Mouse (Mus musculus): ENCODE measurements at regions not wholly inside any gene's neighbourhood (a gene's known extent, or its start where the extent isn't known, plus 50 kb on each side); places are given as distances from the start of the nearest gene placed in this dataset.
"Not testable (repeated sequence)": the region's sequence is repeated elsewhere in the genome, so short reads cannot be mapped to it uniquely, and the experiment has no call there.

DNA sequence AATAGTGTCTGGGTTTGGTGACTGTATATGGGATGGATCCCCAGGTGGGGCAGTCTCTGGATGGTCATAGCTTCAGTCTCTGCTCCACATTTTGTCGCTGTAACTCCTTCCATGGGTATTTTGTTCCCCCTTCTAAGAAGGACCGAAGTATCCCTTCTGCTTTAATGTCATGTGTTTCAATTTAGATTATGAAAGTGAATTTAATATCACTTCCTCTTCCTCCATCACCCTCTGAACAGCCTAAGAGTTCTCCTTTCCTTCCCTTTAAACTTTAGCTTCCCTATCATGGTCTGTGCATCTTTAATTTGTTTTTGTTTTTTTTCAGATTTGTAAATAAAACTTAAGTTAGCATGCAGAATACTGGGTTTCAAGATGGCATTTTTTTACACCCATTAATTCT is 211.0 kb upstream of the Phyhipl start:
- DNase-seq (ENCODE audit: low spot score in 2 of 2): no peak

DNA sequence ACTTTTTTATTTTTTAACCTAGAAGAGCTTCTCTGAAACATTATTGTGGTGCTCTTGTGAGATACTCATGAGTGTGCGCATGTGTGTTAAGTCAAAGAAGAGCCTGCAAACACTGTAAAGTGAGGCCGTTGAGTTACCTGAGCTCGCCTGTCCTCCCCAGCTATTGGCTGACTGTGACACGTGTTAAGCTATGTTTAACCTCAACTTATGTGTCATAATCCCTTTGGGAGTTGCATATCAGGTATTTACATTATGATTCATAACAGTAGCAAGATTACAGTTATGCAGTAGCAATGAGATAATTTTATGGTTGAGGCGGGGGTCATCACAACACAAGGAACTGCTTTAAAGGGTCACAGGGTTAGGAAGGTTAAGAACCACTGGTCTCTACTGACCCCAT is 208.9 kb upstream of the Phyhipl start:
- DNase-seq (ENCODE audit: low spot score in 2 of 2): no peak

DNA sequence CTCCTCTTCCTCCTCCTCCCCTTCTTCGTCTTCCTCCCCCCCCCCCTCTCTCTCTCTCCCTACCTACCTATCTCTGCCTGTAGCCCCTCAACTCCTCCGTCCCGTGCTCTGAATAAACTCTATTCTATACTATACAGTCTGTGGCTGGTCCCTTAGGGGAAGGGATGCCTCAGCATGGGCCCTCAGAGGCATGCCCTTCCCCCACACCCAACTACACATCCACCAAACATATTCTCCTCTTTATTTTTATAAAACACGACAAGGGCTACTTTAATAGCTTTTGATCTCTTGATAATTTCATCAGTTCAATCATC is 206.2 kb upstream of the Phyhipl start:
- DNase-seq (ENCODE audit: low spot score in 2 of 2): no peak

DNA sequence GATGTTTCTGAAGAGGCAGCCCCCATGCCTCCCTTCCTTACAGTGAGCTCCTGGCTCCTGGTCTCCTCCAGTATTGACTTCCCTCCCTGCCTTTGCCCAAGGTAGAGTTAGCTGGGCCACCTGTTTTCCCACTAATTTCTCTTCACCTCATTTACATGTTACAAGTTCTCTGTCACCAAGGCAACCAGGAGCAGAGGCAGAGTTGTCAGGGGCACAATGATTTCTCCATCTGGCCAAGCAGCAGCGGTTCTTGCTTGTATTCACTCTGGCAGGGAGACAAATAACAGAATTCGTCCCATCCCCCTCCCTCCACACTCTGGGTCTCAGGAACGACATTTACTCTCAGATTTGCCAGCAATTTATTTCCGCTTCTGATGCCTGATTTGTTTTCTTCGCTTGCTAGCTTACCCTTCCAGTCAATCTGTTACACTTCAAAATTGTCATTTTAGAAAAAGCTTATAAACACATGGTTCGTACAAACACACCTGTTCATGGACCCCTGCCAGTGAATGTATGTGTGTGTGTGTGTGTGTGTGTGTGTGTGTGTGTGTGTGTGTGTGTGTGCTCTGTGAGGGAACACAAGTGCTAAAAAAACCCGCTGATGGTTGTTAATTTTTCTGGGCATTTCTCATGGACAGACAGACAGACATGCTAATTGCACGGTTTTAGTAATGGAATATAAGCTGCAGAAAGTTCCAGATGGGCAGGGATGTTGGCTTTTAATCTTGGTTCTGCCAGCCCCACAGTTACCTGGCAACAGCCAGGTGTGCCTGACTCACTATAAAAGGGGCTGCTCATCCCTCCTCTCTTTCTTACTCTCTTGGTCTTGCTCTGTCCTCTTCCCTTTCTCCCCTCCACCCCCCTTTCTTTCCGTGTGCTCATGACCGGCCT is 205.6 kb upstream of the Phyhipl start:
- DNase-seq (ENCODE audit: low spot score in 2 of 2): peak in 1 of 2 experiments; percentile 36

DNA sequence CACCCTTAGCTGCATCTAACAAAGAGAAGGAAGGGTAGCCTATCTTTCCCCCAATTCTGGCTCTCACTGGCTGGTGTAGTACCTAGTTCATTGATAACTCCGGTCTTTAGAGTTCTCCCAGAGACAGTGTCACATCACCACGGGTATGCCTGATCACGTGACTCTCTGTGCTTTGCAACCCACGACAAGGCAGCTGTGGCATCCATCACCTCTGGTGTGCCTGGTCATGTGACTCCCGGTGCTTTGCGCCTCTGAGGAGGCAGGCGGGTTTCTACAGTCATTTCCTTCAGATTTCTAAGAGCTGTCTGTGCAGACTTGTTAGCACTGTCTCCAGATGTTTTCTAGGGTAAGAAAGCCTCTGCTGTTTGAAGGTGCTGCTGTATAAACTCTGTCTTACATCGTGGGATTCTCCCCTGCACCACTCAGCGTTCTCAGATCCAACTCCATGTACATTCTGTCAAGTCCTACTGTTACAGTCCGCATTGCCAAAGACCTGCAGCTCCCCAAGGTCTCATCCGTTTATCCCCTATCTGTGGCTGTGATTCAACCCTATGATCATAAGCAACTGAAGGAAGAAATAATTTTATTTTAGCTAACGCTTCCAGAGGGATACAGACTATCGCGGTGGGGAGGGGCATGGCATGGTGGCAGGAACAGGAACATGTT is 201.5 kb upstream of the Phyhipl start:
- no peak for DNase-seq (ENCODE audit: low spot score in 2 of 2)

DNA sequence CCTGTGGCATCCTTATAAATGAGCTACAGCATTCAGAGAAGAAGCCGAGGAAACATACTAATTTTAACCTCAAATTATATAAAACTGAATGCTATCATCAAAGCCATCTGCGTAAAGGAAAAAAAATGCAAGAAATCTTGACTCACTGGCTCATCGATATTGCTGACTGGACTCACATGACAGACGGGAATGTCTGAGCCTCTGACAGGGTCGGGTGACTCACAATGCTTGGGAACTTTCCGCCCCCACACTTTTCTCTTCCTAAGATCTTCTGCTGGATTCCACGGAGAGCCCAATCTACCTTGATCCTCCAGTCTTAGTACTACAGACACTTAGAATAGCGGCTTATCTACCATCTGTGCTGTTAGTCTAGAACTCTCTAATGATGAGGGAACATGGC is 200.2 kb upstream of the Phyhipl start:
- peak; percentile 40 to 46 for DNase-seq (ENCODE audit: low spot score in 2 of 2)

DNA sequence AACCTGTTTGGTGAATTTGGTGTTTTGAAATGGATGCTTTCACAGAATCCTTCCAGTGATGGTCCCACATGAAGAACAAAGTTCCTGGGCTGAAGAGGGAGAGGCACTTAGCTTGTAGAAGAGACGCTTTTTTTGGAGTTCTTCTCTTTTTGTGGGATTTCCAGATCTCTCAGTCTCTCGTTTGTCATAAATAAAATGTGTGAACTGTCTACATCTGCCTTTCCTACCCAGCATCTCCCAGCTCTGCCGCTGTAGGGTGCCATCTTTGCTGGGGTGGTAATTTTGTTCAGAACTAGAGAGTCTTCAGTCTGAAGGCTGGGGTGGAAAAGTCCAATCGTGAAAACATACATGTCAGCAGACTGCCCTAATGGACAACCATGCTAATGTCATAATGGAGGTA is 197.8 kb upstream of the Phyhipl start:
- no peak for DNase-seq (ENCODE audit: low spot score in 2 of 2)

DNA sequence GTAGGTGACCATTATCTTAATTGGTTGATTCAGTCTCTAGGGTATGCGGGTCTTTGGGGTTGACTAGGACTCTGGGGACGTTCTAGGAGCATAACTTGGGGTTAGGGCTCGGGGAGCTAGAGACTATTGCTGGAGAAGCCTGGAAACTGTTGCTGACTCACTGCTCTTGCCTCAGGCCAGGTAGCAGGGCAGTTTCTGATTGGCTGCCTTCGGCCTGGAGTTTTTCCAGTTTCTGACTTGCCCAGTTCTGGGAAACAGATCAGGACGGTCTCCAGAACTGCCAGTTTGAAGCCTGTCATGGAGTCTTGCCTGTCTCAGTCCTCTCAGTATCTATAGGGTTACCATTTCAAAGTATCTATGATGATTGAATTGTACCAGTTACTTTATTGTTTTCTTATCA is 192.4 kb upstream of the Phyhipl start:
- DNase-seq (ENCODE audit: low spot score in 2 of 2): no peak

DNA sequence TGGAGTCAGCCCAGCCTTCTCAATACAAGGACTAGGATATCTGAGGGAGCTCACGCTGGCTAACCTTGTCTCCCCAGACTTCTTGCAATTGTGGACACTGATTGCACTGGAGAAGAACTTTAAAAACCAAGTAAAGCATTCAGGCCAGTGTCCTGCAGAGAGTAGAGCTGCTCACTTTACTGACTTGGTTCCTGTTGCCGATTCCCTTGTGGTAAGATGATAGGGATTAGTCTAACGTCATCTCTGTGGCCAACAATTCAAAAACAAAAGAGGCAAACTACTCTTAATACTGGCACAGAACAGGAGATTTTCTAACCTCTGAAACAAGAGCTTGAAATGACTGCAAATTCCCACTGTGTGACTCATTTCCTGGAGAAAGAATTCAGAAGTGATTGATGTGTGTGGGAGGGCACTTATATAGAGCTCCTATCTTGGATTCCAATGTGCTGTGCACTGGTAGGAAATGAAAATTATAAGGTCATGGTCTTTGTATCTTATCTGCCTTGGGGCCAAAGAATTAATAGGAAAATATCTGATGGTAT is 191.6 kb upstream of the Phyhipl start:
- no peak for DNase-seq (ENCODE audit: low spot score in 2 of 2)

DNA sequence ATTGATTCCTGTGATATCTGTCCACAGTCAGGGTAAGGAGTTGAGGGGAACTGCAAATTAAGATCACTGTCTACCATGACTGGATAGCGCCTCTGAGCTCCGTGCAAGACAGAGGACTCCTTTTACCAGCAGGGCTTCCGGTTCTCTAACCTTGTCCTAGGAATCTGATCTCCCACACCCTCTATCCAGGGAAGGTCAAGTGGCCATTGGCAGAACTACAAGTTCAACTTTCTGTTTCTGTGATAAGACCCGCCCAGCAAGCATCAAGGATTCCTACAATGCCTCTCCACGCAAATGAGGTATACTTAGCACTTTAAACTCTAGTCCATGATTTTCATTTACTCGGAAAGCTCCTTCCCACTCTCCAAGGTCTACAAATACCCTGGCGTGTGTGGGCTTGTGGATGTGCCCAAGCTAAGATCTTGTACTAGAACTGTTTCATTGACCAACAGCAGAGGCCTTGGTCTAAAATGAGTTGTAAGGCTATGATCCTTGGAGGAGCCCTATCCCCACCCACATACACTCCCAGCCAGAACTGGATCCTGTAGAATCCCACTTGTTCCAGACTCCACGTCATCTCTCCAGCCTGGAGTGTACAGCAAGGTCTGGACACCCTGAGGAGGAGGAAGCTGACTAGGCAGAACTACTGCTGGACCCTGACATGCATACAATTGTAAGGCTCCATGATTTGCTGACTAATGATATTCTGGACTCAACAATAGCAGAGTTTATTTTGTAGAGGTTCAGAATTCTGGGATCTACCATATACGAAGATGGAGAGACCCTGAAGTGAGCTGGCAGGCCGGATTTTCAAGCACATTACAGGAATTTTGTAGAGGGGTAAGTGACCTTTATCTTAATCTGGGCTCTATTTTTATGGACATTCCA is 190.8 kb upstream of the Phyhipl start:
- no peak for DNase-seq (ENCODE audit: low spot score in 2 of 2)

DNA sequence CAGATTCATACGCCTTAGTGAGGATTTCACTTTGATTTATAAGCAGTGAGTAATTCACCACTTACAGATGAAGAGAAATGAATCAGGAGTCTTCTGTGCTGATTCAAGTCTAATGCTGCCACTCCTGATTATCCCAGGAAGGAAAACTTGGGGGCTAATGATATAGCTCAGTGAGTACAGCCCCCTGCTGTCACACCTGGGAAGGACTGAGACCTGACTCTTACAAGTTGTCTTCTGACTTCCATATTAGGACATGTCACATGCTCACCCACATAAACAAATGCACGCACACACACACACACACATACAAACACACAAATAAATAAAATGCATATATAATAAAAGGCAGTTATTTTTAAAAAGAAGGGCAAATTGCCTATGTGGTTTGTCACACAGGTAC is 188.1 kb upstream of the Phyhipl start:
- no peak for DNase-seq (ENCODE audit: low spot score in 2 of 2)

DNA sequence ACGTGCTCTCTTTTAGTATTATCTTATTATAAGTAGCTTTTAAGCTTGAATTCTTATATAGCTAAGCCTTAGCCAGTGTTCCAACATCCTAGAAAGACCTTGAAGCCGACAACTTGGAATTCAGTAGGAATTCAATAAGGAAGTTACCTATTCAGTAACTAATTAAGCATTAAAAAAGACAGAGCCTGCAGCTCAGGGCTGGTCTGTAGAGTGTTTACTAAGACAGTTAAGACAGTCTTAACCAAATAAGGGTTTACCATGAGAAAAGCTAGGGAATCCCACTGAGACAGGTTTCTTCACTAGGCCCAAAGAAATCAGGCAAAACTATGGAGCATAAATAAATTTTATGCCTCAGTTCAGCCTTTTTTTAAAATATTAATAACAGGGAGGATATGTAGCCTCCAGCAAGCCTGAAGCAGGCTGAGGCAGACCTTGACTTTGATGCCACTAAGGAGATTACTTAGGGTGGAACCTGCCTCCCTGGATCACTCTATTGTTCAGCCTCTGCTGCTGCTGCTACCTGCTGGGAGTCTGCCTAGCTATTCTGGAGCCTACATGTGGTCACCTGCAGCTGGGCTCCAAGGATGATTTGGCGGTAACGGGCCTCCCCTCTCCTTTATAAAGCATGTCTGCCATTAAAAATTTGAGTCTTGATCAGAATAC is 186.5 kb upstream of the Phyhipl start:
- no peak for DNase-seq (ENCODE audit: low spot score in 2 of 2)

DNA sequence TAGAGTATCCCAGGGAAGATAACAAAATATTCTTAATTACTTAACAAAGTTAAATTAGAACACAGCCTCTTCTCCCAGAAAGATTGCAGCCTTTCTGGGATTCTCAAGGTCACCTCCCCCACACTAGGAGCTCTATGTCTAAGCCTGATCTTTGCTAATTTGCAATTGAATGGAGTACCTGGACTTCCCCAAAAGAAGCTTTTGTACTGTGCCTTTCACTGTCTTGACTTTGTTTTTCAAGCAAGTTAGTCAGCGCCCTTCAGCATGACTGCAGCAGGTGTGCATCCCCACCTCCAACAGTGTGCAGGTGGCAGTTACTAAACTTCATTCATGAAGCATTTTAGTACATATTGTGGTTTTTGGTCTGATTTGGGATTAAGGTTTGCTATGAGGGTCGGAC is 185.4 kb upstream of the Phyhipl start:
- DNase-seq (ENCODE audit: low spot score in 2 of 2): not testable (repeated sequence)

DNA sequence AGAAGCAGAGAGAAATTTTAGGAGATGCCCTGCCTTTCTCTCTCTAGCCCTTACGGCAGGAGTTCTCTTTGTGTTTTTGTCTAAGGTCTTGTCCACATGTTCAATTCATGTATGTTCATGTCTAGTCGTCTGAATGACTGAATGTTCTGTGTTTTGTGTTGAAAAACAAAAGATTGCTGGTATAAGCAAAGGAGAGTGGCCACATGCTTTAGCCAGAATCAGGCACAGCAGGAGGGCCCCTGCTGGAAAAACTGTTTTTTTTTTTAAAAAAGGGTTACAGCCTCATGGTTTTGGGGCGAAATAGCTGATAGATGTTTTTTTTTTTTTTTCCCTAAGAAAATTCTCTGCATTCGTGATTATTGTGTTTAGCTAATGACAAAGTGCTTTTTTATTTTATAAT is 182.4 kb upstream of the Phyhipl start:
- DNase-seq (ENCODE audit: low spot score in 2 of 2): no peak

DNA sequence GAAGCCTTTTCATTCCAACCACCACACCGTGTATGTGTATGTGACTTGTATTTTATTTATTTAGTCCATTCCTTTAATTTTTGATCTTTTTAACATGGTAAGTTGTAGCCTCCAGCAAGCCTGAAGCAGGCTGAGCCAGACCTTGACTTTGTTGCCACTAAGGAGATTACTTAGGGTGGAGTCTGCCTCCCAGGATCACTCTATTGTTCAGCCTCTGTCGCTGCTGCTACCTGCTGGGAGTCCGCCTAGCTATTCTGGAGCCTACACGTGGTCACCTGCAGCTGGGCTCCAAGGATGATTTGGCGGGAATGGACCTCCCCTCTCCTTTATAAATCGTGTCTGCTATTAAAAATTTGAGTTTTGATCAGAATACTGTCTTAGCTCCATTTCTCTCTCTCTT is 181.6 kb upstream of the Phyhipl start:
- DNase-seq (ENCODE audit: low spot score in 2 of 2): no peak

DNA sequence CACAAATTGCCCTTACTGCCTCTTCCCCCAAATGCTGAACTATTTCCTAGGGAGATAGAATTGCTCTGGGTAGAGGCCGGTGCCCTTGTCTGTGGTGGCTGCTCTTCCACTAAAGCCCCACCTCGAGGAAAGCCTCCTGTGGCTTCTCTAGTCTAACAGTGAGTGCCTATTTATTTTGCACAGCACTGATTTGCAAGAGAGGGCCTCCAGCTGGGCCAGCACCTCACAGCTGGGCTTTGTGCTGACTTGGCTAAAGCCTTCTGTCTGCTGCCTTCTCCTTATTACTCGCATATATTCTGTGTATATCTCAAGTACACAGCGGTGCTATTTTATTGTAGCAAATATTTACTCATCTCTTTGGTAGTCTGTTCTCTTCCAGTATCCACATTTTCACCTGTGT is 176.9 kb upstream of the Phyhipl start:
- no peak for DNase-seq (ENCODE audit: low spot score in 2 of 2)

DNA sequence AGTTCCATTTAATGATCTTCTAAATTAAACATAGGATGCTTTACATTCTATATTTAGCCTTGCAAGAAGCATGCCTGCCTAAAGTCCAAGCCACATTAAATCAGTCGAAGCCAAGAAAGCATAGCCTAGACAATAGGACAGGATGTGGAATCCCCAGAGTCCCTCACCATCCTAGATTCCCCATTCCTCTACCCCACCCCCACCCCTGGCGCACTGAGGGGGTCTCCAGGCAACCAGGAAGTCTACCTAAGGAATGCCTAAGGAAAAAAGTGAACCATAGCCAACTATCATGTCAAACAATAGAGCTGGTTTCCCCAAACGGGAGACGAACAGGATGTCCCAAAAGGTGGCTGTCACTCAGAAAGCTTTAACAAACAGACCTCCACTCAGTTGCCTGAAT is 172.5 kb upstream of the Phyhipl start:
- no peak for DNase-seq (ENCODE audit: low spot score in 2 of 2)

DNA sequence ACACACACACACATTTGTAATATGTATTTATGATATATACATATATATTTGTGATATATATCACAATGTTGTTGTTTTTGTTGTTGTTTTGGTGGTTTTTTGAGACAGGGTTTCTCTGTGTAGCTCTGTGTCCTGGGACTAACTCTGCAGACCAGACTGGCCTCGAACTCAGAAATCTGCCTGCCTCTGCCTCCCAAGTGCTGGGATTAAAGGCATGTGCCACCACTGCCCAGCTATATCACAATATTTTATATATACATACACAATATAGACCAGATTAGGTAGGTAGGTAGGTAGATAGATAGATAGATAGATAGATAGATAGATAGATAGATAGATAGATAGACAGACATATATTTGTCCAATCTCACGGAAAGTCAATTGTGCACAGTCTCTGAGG is 171.8 kb upstream of the Phyhipl start:
- DNase-seq (ENCODE audit: low spot score in 2 of 2): not testable (repeated sequence)

DNA sequence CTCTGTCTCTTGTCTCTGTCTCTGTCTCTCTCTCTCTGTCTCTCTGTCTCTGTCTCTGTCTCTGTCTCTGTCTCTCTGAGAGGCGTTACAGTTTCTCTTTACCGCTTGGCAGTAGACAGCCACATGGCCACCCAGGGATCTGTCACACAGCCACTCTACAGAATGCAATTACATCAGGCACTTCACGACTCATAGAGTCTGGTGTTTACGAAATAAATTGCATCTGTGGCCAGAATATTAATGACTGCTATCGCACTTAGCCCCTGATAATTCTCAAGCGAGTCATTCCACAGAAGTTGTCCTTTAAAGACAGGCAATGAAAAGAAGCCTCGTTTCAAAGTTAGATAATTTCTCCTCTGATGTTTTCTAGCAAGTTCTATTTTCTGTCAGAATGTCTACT is 170.9 kb upstream of the Phyhipl start:
- no peak for DNase-seq (ENCODE audit: low spot score in 2 of 2)

DNA sequence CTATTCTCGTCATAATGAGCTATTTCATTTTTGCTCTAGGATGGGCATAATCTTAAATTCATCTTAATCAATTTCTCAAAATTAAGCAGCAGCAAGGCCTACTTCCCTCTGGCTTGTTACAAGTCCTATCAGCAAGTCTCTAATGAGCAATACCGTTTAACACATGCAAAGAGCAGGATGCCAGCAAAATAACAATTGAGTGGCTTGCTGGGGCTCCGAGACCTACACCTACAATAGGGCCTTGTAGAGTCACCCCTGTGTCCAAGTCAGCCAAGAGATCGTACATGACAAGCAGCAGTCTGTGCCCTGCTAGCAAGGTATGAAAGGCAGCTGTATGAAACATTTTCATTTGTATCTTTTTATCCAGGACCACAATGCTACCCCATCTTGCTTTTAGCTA is 169.7 kb upstream of the Phyhipl start:
- DNase-seq (ENCODE audit: low spot score in 2 of 2): no peak

DNA sequence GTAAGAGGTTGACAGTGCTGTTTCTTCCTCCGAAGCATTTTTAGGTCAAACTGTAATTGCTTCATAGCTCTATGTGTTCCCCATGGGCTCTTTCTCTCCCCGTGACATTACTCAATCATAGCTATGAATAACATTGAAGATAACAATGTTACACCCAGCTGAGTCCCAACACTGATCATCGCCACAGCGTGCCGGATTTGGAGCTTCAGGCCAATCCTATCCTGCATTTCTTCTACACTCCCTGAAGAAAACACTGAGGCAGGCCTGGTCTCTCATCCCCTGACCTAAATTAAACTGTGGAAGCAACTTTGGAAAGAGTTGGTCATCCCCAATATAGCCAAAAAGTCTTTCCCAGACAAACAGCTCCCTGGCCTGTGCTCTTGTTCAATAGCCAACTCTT is 168.7 kb upstream of the Phyhipl start:
- DNase-seq (ENCODE audit: low spot score in 2 of 2): no peak

DNA sequence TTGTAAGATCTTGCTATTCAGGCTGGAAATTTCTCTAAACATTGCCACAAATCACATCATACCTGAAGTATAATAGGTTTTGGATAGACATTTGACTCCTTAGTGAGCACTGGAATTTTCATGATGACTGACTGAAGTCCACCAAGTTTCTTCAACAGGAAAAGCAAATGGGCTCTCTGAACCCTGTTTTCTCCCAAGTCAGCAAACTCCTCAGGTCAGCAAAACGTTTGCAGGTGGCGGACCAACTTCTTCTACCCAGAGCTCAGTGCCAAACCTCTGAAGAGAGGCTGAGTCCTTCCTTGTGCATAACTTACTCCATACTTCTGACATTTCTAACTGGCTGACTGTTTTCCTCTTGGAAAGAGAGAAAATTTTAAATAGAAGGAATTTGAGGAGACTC is 164.2 kb upstream of the Phyhipl start:
- no peak for DNase-seq (ENCODE audit: low spot score in 2 of 2)

Data from left cerebral cortex, adult 9 months (tissue).